Mouse (Mus musculus) olfactory bulb, adult 2 months (tissue): ENCODE data around the gene Slc1a5.

Source experiments
- CTCF ChIP-seq: fragments of 200-500 bp; IDR thresholded peaks from 2 replicates; pipeline ENCODE4 v1.5.1; 2012; ENCODE audit warnings: low read depth, mild to moderate bottlenecking, low read length, moderate library complexity; ENCODE audit not compliant: insufficient read depth
- POLR2A ChIP-seq: fragments of 200-500 bp; IDR thresholded peaks from 2 replicates; pipeline ENCODE4 v1.6.1; 2012; ENCODE audit warnings: mild to moderate bottlenecking, low read depth, low read length, moderate library complexity; ENCODE audit not compliant: insufficient read depth

DNA sequence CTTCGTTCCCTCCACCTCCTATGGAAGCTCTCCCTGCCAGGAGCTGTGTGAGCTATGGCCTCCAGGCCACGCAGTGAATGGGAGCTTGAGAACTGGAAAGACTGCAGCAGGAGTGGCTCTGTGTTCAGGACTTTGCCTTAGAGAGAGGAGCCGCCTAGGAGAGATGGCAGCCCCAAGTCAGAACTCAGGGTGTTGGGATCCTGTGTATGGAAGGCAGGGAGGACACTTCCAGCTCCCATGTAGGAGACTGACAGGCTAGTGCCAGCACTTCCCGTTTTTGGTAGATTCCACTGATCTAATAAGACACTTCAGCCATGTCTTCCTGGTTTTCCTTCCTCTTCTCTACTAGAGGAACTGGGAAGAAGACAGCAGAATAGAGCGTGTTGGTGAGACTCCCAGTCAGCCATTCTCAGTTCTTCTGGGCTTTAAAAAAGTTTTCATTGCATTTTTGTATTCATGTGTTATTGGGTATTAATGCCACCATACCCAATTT lies 39.2 kb downstream of the Slc1a5 start:
- no peak for TF ChIP-seq POLR2A
- no peak for TF ChIP-seq CTCF
